Mouse (Mus musculus) fibroblast of lung, adult 2 months (primary cell): ENCODE results near the gene Adamts20.
"Not testable (repeated sequence)": the region's sequence is repeated elsewhere in the genome, so short reads cannot be mapped to it uniquely, and the experiment has no call there.

Experiments
- DNase-seq: peaks from one replicate; pipeline ENCODE4 v3.0.0-alpha.2; 2011; ENCODE audit warnings: low read depth

Gene Adamts20

DNA sequence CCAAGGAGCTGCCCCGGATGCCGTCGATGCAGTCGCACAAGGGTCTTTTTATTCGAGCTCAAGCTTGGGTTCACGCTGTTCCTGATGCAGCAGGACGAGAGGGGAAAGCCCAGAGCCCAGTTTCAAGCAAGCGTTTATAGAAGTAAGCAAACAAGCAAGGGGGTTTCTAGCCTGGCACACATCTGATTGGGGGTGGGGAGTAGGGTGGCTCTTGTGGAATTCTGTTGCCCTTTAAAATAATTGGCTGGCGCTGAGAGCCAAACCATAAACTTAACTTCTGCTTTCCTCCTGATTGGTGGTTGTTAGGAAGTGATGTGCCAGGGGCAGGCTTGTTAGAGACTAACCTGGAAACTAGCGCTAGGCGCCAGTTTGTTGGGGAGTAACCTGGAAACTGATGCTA, at the start of gene Adamts20:
Gene Adamts20, minus strand, starts transcription at position 101 of the 400 bp plus-strand sequence.
- no peak for DNase-seq

DNA sequence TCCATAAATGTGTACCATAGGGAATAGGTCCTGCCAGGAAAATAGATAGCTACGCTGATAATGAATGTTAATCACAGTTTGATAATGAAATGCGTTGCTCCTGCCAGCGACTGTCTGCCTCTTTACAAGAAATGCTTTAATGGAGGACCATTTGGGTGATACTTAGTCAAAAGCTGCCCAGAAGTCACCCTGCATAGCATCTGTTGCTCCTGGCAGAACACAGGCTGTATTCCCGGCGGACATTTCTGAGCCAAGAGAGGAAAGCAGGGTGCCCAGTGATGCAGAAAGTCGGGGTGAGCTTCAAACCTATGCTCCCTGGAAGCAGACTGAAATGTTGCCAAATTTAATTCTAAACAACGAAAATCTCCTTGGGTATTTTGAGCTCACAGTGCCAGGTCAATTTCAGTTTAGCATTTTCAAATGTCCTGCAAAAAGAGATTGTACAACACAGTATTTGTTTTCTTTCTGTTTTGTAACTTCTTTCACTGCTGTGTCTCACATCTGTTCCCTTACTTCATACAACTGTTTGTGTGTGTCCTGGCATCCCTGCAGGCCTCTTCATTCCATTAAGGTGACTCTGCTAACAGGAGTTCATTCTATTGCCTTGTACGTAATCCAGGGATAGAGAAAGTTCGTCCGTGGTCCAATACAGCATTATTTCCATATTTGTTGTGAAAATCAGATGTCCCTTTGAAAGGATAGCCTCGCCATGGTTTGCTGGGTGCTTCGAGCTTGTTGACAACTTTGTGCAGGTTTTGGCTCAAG, 38.4 kb upstream of the Adamts20 start:
- peak; percentile 36 for DNase-seq

DNA sequence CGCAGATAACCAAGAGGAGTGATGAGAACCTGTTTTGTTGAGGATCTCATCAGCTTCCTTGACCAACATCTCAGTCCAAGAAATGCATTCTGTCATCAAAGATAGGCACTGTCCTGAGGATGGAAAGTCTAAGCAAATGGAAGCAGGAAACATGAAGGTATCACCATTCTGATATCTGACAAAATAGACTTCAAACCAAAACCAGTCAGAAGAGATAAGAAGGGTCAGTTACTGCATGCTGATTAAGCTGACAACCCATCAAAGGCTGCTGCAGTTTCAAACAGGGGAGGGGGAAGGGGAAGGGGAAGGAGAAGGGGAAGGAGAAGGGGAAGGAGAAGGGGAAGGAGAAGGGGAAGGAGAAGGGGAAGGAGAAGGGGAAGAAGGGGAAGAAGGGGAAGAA, 34.0 kb upstream of the Adamts20 start:
- no peak for DNase-seq

DNA sequence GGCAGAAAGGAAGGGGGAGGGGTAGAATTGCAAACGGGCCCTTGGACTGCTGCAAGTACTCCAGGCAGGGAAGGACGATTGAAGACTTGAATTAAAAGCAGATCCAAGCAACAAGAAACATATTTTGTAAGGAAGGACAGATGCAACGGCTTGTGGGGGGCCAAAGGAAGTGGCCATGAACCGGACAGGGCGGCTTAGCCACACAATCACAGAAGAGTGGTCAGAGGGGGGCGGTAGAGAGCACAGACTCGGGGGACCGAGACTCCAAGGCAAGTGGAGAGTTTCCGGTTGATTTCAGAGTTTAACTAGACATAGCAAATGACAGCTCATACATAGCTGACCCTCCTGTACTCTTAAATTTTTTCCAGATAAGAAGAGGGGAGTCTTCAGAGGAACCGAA, 30.7 kb upstream of the Adamts20 start:
- no peak for DNase-seq

DNA sequence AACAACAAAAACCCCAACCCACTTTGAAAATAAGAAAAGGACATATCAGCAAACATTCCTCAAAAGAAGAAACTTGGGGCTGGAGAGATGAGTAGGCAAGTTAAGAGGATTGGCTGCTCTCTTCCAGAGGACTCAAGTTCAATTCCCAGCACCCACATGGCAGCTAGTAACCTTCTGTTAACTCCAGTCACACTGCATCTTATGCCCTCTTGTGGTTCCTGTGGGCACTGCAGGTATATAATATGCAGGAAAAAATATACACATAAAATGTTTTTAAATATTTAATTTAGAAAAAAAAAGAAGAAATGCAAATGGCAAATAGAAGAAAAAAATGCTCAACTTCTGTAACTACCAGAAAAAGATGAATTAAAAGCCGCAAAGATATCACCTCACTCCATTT, 29.2 kb upstream of the Adamts20 start:
- DNase-seq: no peak

DNA sequence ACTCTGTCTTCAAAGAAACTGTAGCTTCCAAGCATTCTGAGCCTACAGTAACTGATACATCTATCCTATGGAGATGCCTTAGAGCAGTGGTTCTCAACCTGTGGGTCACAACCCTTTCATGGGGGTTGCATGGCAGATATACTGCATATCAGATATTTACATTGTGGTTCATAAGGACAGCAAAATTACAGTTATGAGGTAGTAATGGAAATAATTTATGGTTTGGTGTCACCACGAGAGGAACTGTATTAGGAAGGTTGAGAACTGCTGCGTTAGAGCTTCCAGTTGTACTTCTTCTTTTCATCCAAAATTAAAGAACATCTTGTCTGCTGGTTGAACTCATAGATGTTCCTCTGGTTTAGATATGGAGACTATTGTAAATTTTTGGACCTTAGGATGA, 24.2 kb upstream of the Adamts20 start:
- no peak for DNase-seq

DNA sequence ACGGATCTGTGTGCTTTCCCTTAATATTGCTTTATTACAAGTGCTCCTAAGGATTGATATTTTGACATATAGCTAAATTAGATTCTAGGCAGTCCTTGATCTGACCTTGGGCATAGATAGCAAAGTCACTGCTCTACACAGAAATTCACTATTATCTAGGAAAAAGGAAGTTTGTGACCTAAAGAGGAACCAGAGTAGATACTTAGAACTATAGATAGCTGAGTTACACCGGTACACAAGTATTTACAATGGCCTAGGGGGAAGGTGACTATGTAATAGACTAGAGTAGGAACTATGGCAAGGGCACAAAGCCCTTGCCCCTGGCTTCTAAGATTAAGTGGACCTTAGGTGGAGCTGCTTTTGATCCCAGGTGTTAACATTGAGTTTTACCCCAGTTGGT, 22.8 kb upstream of the Adamts20 start:
- not testable (repeated sequence) for DNase-seq

DNA sequence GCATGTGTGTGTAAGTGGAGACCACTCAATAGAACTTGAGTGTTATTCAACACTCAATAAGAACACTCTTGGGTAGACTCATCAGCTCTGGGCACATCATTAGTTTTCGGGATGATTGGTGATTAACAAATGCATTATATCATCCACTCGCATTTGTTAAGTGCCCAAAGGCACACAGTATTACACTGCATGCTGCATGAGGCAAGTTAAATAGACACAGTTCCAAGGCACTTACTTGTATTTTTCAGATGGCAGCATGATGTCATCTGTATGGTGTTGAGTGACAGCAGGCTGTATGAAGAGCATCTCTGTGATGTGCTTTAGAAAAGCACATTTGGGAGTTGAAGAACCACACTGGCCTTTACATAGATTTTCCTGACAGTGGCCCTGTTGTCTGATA, 17.3 kb upstream of the Adamts20 start:
- DNase-seq: no peak

DNA sequence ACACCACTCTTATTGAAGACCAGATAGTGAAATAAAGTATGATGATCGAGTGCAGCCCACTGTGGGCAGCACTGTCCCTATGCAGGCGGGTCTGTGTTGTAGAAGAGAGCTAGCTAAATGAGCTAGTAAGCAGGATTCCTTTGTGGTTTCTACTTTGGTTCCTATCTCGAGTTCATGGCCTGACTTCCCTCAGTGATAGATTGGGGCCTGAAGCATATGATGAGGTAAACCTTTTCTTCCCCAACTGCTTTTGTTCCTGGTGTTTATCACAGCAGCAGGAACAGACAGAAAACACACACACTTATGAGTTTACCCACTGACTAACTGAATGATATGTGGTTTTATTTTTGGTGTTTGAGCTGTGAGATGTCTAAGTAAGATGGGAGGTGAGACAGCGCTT, 15.6 kb upstream of the Adamts20 start:
- no peak for DNase-seq

DNA sequence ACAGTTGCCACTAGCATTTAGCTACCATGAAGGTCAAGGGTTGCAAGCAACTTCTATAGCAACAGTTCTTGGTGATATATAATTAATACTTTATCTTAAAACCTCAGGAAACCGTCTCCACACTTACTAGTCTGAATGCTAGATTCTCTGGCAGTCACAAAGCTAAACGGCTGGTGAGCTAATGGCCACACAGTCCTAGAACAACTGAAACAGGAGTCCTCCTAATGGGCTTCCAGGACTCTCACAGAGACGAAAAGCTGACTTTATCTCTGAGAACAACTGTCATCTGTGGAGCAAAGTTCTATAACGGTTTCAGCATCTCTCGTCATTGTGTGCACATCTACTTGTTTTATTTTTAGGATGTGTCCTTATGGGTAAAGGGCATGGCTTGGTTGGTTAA, 15.0 kb upstream of the Adamts20 start:
- DNase-seq: no peak

DNA sequence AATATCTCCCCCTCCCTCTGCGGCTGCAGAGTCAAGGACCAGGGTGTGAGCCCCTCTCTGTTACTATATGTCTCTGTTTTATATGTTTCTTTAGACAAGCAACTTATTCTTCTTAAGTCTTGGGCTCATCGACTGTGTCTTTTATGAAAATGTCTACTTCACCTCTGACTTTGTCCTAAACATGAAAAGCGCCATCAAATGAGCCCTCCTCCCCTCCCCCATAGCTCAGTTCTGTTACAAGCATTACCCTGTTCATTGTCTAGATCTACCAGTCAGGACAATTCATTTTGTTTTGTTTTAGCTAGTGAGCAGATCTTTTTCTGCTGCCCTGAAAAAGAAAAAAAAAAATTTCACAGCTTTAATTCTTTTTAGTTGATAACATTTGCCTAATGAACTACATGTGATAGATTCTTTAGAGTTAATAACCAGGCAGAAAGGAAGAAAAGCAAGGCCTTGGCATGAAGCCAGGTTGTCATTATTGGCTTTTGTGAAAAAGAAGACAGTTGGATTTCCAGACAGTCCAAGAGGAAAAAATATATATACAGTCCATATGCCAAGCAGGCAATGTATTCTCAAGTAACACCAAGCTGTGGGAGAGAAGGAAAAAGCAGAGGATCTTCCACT, 14.4 kb upstream of the Adamts20 start:
- DNase-seq: no peak

DNA sequence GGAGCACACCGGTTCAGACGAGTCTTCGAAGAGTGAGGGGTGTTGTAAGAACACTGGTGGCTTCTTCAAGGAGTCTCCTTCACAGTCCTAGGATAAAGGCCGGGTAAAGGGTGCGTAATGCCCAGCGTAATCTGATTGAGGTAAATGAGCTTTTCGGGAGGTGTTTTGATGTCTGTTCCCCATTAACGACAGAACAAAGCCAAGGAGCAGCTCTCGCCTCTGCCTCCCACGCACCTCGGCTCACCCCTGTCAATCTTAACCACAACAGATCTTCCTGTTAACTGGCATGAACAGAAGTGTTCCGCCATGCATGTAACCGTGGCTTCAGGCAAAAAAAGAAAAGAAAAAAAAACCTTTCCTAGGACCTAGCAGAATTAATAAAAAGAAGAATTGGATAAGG, 13.5 kb upstream of the Adamts20 start:
- no peak for DNase-seq

DNA sequence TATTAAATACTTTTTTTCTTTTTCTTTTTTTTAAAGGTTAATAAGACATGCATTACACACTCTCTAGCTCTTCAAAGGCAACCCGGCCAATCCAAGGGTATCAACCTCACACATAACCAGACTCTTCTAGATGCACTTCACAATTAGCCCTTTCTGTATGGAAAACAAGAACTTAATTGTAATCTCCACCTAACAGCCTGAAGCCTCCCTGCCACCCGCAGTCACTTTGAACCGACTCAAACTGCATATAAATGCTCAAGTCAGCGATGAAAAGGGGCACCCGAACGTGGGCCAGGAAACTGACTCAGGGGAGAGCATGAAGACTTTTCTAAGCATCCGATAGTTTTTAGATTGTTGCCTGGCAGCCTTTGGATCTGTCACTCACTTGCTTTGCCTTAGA, 12.1 kb upstream of the Adamts20 start:
- DNase-seq: no peak

DNA sequence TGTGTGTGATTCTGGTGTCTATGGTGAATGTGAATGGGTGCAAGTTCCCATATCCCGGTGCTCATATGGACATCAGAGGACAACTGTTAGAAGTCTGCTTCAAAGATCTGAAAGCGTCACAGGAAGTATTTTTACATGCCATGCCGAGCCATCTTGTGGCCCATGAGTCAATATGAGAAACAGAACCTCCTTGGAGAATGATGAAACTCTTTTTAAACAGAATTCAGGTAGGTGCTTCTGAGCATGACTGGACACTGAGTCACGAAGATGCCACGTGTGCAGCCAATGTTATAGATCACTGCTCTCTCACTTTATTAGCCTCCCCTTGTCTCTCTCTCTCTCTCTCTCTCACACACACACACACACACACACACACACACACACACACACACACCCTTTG, 10.8 kb upstream of the Adamts20 start:
- no peak for DNase-seq

DNA sequence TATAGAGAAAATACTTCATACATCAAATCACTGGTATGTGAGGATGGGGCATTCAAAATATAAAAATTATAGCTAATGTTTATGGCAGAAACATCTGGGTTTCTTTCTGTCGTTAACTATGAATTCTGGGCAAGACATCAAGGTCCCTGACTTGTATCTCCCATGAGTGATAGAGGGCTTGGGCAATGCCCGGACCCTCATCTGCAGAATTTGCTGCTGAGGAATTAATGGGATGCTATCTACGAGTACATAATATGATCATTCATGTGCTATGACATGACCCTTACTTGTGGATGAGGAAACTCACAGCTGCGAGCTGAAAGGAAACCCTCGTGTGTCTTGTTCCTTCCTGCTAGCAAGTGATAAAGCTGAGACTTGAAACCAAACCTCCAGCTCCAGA, 5.1 kb upstream of the Adamts20 start:
- DNase-seq: no peak

DNA sequence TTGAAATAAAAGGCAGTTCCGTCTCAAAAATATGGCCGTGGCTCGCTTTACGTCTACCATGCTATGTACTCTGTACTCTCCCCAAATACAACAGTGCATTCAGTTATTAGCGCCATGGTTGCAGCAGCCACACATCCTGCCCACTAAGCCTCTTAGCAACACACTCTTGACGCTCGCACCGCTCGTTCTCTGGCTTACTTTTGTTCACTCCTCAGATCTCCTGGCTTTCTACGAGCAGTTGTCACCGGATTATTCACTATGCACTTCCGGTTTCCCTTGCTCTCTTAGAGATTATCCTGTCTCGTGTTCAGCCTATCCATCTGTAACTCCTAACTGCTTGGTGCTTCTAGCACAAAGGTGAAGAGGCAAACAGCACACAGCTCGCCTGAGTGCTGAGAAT, 337 bp downstream of the Adamts20 start:
- no peak for DNase-seq

DNA sequence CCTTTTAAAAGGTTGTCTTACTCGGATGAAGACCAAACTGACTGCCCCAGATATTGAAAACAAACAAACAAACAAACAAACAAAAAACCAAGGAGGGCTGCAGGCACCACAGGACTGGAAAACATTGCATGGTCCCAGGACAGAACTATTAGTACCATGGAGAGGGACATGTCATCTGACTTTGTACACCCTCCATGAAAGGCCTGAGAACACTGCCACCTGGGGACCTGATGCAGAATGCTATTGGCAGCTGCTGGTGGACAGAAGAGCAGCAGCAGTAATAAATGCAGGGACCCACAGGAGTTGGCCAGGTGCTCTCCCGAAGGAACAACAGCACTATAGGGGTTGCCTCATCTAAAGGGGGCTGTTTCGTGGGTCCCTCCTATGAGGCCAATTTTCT, 2.0 kb downstream of the Adamts20 start:
- peak; percentile 17 for DNase-seq

DNA sequence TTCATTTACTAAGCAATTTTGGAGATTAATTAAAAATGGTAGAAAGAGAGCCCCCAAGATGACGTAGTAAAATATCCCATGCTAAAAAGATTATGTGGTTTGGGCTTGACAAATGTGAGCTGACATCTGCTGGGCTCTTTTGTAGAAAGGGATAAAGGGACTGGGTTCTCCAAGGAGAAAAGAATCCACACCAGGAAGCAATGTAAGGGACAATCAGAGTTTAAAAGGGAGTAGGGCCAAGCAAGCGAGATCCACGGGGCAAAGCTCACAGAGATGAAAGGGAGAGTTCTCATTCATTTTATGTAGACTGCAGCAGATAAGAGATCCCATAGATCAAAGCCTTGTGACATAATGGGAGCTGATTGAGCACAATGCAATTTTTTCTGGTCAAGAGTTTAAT, 3.0 kb downstream of the Adamts20 start:
- DNase-seq: no peak

DNA sequence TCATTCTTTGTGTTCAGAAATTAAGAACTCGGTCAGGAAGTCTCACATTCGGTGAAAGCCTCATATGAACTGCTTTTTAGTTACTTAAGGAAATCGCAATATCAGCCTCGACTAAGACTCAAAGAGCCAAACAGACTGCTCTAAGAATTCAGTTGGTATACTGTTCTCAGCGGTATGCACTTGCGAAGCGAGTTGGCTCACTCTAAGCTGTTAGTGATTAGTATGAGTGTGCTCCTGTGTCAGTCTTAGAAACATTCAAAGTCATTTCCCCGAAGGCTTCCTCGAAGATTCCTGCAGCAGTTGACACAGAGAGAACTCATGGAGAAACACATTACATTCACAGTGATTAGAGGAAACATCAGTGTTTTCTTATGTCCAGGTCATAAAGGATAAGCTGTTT, 4.1 kb downstream of the Adamts20 start:
- DNase-seq: no peak

DNA sequence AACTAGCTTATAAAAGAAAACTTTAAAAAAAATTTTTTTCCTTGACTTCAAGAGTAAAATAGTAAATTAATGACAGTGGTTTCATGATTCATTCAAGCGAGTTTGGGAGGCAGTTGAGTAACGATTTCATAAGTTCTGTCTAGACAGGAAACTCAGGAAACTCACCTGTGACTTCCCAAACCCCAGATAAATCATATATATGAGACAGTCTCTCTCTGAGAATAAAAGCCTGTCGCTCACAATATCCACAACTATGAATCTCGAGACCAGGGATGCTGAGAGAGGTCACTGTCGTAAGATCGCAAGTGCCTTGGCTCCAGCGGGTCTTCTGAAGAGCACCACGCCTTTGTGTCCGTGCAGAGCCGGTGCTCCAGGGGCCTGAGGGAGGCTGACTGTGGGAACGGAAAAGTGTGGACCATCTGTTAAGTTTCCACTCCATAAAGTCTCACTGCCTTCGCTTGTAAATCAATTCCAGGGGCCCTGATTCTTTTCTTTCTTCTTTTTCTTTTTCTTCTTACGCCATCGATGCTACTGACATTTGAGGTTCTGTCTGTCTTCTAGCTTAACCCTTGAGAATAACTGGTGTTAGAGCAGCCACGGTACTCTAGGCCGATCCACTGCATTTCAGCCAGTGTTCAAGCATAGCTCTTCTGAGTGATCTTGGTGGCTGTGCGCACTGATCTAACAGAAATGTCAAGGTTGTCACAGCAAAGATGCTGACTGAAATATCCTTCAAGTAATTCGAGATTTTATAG, 7.4 kb downstream of the Adamts20 start:
- DNase-seq: peak; percentile 11

DNA sequence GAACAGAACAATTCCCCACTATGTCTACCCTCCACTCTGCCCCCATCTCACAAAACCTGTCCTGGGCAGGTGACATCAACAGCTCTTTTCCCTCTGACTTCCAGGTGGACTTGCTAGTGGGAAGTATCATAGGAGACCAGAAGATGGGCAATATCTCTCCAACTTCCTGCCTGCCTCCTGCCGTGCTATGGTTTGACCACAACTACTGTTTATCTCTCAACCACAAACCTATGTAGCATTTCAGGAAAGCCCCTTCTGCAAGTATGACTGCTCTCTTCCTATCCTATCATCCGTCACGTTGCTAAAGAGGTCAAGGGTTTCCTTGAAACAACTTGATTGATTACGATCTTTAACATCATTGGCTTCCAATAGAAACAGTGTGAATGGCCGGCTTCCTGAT, 12.4 kb downstream of the Adamts20 start:
- no peak for DNase-seq

DNA sequence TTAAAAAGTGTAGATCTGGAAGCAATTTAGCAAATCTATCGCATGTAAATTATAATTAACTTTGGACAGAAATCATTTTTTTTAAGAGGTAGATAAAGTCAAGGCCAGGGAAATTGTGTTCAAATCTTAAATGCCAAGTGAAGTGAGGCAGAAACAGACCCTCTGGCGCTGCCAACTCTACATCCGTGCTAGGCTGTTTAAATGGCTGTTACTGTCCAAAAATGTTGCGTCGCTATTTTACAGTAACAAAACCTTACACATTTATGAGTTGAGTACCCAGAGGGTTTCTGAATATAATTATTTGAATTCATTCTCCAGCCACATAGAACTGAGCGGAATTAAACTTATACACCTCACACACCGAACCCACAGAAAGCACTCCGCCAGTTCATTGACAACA, 13.6 kb downstream of the Adamts20 start:
- DNase-seq: no peak

DNA sequence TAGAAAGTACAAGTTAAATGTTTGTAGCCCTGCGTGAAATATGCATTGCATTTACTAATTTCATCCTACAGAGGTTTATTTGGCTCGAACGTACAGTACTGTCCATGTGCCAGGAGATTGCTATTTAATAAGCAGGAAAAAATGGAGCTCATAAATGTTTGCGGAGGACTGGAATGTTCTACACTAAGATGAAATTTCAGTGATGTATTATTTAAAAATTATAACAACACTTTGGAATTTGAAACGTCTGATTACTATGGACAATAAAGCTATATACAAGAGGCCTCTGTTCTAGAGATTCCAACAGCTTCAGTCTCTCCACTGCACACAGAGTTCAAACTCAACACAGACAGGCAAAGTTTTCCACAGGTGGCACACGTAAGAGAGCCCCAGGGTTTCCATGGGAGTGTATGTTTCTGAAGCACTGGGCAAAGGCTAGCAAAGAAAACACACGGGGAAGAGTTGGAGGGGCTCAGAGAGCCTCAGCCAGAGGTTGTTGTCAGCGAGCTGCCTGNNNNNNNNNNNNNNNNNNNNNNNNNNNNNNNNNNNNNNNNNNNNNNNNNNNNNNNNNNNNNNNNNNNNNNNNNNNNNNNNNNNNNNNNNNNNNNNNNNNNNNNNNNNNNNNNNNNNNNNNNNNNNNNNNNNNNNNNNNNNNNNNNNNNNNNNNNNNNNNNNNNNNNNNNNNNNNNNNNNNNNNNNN, 20.6 kb downstream of the Adamts20 start:
- DNase-seq: peak; percentile 9
